Mouse (Mus musculus) thymus, postnatal 4 days (tissue): ENCODE data around the gene Efnb3.
"Not testable (repeated sequence)": the region's sequence is repeated elsewhere in the genome, so short reads cannot be mapped to it uniquely, and the experiment has no call there.

Experiments used
- DNase-seq: peaks from one replicate; pipeline ENCODE4 v3.0.0; 2021

Gene Efnb3

DNA sequence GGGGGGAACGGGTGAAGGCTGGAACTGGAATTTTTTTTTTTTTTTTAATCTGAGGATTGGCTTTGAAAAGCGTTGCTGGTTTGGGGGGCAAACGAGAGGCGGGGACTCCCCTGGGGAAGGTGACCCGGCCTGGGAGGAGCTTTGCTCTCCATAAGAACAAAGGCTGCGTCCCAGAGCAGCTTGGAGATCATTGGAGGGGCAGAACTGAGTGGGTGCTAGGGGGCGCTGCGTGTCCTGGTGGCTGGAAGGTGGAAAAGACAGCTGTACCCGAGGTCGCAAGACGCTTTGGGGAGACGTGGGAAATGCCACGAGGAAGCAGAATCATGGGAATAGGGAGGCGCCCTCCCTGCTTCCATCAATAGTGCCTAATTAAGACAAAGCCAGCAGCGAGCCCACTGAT is 12.9 kb downstream of the Efnb3 start:
- DNase-seq = peak; percentile 78

- DNase-seq = peak; percentile 94
Measured at GRCm38 (mm10) chr11:69546423-69547053, 13.5 kb downstream of the Efnb3 start.

DNA sequence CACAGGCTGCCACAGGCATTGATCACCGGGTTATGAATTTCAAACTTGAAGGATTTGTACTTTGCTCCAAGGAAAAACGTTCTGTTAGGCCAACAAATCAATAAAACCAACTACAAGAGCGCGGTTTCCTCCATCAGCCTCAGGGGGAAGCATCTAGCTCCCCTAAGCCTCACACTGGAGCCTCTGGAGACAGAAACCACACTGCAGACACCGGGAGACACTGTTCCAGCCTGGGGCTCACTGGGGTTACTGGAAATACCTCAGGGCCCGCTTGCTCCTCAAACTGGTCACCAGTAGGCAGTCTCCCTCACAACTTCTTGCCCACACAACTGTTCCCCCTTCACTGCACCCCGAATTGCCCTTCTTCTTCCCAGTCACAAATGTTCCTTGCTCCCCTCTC is 14.0 kb downstream of the Efnb3 start:
- no peak for DNase-seq

DNA sequence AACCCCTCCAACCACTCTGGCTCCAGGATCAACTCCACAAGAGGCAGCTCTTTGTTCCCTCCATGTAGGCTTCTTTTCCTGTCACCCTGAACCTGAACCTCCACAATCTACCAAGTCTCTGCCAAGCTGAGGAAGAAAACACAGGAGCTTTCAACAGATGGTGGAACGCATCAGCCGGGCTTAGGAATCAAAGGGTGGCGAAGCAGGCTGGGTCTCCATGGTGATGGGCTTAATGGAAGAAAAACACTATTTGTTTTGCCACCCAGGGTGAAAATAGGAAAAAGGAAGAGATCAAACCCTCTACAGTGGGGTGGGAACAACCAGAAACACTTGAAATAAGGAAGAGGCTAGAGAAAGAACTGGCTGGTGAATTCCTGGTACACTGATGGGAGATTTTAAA is 16.4 kb downstream of the Efnb3 start:
- no peak for DNase-seq

DNA sequence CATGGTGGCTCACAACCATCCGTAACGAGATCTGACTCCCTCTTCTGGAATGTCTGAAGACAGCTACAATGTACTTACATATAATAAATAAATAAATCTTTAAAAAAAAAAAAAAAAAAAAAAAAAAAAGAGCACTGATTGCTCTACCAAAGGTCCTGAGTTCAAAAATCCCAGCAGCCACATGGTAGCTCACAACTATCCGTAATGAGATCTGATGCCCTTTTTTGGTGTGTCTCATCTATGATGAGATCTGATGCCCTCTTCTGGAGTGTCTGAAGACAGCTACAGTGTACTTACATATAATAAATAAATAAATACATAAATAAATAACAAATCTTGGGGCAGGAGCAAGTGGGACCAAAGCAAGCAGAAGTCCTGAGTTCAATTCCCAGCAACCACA is 18.3 kb downstream of the Efnb3 start:
- DNase-seq = not testable (repeated sequence)

GRCm38 (mm10) chr11:69540700-69541099 is 19.3 kb downstream of the Efnb3 start:
- no peak for DNase-seq

DNA sequence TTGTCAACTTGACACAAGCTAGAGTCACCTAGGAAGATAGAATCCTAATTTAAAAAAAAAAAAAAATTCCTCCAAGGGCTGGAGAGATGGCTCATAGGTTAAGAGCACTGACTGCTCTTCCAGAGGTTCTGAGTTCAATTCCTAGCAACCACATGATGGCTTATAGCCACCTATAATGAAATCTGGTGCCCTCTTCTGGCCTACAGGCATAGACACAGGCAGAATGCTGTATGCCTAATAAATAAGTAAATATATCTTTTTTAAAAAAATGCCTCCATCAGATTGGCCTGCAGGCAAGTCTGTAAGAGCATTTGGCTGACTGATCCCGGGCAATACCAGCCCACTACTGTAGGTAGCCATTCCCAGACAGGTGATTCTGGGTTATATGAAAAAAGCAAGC is 25.0 kb downstream of the Efnb3 start:
- DNase-seq = no peak

DNA sequence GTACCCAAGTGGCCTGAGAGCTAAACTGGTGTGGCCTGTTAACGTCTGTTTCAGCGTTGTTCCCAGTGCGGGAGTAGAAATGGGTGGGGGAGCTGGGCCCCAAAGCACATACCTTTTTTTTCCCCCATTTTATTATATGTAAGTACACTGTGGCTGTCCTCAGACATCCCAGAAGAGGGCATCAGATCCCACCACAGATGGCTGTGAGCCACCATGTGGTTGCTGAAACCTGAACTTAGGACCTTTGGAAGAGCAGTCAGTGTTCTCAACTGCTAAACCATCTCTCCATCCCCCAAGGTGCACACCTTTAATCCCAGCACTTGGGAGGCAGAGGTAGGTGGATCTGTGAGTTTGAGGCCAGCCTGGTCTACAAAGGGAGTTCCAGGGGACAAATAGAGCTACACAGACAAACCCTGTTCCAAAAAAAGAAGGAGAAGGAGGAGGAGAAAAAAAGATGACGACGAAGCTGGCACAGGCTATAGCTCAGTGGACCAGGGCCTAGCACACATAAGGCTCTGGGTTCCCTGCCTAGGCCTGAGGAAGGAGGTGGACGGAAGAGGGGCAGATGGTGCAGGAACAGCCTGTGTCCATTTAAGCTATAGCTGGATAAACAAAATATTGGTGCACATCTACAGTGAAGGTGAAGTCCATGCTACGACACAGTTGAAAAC is 27.4 kb downstream of the Efnb3 start:
- DNase-seq = no peak

DNA sequence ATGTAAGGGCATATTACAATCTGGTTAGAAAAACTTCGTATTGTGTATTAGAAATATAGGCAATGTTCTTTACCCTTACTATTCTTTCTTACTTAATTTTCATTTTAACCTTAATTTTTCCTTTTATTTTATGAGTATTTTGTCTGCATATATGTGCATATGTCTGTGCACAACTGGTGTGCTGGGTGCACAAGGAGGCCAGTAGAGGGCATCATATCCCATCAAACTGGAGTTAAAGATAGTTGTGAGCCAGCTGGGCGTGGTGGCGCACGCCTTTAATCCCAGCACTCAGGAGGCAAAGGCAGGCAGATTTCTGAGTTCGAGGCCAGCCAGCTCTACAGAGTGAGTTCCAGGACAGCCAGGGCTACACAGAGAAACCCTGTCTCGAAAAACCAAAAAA is 29.2 kb downstream of the Efnb3 start:
- not testable (repeated sequence) for DNase-seq

DNA sequence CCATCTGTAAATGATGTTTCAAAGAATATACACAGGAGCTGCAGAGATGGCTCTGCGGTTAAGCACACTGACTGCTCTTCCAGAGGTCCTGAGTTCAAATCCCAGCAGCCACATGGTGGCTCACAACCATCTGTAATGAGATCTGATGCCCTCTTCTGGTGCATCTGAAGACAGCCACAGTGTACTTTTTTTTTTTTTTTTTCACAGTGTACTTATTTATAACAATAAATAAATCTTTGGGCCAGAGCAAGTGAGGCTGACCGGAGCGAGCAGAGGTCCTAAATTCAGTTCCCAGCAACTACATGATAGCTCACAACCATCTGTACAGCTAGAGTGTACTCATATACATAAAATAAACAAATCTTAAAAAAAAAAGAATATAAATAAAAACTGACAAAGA is 29.7 kb downstream of the Efnb3 start:
- not testable (repeated sequence) for DNase-seq

GRCm38 (mm10) chr11:69528031-69528390 is 32.0 kb downstream of the Efnb3 start:
- DNase-seq = no peak

DNA sequence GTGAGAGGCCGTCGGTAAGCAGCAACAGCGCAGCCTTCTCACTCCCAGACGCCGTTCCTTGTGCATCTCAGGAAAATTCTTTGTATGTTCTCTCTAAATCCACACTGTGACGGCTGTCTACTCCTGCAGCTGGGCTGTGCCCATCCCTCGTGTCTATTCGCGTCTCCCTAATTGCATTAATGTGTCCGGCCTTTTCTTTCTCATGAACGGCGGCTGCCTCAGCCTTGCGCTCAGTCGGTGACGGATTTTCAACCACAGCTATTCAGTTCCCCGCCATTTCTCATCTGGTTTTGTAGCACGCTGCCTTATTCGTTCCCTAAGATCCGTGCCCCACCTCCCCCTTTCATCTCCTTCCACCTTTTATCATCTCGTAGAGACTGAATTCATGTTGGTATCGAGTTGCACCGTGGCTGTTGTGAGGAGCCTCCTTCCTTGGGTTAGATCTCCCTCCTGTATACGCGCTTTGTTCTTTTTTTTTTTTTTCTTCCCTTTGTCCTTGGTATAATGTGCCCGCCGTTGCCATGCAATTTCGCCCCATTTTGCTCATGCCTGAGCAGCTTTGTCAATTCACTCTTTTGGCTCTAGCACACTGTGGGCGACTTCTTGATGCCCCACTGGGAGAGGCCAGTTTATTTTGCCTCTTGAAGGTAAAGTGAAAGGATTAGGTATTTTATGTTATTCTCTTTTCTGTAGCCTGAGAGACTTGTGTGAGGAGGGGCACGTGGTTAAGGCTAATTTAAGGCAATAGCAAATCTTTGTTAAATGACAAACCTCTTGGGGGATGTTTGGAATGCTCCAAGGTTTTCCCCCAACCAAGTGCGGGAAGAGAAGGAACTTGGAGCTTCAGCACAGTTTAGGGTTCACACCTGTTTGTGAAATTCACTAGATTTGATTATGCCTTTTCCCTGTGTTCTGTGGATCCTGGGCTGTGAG is 32.6 kb downstream of the Efnb3 start:
- DNase-seq = no peak

- DNase-seq = no peak
Measured at GRCm38 (mm10) chr11:69526631-69527030, 33.4 kb downstream of the Efnb3 start.

GRCm38 (mm10) chr11:69525661-69526060 is 34.3 kb downstream of the Efnb3 start:
- DNase-seq = no peak

DNA sequence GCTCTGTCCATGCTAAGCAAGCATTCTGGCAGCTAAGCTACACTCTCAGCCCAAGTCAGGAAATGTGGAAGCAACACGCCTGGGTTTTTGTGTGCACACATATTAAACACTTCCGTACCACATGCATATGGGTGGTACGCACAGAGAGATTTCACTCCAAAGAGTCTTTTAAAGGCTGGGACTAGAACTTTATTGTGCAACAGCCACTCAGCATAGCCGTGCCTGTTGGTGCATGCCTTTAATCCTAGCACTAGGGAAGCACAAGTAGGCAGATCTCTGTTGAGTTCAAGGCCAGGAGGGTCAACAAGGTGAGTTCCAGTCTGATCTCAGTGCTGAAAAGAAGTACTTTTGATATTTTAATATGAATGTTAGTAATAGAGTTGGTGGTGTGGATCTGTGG is 36.4 kb downstream of the Efnb3 start:
- DNase-seq = no peak

- DNase-seq = no peak
Measured at GRCm38 (mm10) chr11:69521526-69522149, 38.4 kb downstream of the Efnb3 start.

GRCm38 (mm10) chr11:69519976-69520375 is 40.0 kb downstream of the Efnb3 start:
- DNase-seq = no peak

DNA sequence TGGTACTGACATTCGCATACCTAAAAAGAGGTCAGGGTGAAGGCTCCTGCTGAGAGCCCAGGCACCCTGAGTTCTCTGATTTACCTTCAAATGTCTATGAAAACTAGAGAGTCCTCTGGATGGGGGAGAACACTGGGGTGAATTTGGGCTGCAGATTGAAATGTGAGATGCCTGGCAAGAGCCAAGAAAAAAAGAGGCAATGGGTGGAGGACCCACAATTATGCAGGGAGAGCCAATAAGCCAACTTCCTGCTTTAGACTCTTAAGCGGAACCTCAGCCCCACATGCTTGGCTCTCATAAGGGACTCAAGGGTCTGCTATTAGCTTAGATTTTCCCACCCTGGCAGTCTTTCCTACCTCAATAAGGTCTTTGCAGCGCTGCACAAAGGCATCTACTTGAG is 43.3 kb downstream of the Efnb3 start:
- DNase-seq = no peak

- peak; percentile 42 for DNase-seq
Measured at GRCm38 (mm10) chr11:69516151-69516640, 43.8 kb downstream of the Efnb3 start.

DNA sequence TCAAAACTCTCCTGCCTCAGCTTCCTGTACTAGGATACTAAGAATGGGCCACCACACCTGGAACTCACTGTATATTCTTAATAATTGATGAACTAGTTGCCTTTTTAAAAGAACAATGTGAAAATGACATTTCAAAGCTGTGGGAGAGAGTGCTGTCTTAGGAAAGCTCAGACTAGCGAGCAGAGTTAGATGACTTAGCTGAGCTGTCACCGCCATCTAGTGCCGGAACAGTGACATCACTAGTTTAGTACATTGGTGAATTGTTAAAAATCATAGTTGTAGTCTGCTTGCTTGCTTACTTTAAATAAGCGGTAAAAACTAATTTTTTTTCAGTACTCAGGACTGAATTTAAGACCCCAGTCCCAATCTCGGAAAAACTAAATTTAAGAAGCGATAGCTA is 46.2 kb downstream of the Efnb3 start:
- DNase-seq = peak; percentile 80

DNA sequence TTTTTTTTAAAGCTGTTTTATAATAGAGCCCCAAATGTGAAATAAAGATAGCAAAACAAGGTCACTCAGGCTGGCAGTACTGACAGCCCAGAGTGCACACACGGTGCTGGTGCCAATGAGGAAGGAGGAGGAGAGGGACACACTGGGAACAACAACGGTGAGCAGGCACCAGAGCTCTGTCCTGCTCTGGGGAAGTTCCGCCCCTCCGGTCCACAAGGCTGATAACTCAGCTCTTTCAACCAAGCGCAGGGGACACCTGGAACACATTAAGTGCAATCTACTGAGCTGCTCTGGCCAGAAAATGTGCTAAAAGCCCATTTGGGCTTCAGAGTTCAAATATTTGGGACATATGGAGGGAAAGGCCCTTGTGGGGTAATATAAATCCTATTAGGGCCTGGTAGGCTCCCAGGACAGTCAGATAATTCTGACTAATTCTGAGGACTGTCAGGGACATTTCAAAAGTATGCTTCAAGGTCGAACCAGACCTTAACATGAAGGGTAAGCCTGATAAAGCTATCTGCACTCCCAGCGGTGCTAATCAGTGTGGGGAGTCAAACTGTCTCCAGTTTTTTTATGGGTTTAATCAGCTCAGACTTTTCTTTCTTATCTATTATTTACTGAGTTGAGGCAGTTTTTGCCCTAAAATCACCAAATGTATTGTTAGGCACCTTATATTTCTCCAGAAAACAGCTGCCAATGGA is 49.1 kb downstream of the Efnb3 start:
- no peak for DNase-seq
